Mouse (Mus musculus): ENCODE data around the gene Thap2. TPM values are rescaled to one million over a fixed set of nuclear protein-coding genes. Genes with fewer than 3 reads are reported as not detected.

Gene Thap2
- 2.6 and 3.3 TPM in 2 replicates for polyA plus RNA-seq (2012; rRNA removed)

DNA sequence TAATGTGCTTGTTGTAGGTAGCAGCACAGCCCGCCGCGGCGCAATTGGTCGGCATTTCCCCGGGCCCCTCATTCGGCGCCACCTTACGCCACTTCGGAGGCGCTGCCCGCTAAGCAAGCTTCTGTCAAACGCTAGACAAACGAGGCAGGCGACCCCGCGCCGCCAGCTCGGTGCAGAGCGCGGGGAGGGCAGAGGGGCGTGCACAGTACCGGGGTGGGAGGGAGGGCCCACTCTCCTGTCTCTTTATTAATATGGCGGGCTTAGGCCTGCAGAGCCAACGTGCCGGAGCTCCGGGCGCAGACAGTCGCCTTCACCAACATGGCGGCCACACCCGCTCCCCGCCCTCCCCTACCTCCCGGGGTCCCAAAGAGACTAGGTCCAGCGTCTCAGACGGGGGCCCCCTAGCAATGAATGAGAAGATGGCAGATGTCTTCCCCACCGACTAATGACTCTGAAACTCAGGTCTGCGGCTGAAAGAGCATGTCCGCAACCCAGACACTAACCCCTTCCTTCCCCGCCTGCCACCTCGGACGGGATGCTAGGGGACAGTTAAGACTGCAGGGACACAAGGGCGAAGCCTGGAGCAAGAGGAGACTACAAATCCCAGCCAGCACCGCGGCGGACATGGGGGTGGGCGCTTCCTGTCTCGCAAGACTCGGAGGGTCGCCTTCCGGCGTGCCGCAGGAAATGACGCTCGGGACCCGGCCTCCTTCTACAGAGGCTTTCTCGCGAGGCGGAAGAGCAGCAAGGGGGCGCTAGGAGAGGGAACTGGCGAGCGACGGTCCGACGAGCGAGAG is at the start of gene Thap2, which contains the start of gene Zfc3h1:
Gene Thap2 (minus strand): TSS at position 223 of the 797 bp plus-strand sequence.
Gene Zfc3h1 (plus strand): TSS at position 739 of the 797 bp plus-strand sequence.

DNA sequence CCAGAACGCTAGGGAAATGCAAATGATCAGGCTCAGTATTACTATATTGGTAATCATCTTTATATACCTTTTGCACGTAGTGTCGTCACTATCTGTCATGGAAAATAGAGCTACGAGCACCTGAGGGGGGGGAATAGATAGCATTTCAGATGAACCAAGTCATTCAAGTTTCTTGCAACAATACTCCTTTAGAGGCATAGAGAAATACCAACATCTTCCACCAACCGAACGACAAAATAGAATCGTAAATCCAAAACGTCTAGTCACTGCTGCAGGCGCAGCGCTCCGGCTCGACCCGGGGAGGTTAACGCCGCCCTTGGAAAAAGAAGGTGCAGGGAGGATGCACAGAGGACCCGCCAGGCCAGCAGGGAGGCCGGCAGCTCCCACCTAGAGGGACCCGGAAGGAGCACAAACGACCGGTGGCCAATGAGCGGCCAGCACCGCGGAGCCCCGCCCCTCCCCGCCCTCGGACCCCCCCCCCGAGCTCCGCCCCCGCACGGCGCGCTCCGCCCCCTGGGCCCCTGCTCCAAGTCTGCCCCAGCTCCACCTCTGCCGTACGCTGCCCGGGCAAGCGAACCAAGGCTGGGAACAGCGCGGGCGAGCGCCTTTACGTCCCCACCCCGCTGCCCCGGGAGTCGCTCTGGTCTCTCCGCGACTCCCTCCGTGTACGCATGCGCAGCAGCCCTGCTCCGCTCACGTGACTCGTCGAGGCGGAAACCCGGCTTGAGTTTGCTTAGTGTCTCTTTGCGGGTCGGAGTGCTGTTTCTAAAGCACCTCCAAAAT is 22.2 kb downstream of the Thap2 start, which contains the start of gene Tmem19:
Gene Tmem19 (minus strand): TSS at position 662 of the 783 bp plus-strand sequence.

Other genes with a start within 250 kb of the Thap2 start
- gene Tph2, start 199.4 kb downstream of the Thap2 start, polyA plus RNA-seq (2012; rRNA removed), result not detected in 2 replicates
- gene Tbc1d15, start 133.0 kb downstream of the Thap2 start, polyA plus RNA-seq (2012; rRNA removed), result 0.92 and 2.2 TPM in 2 replicates
- gene Rab21, start 68.8 kb downstream of the Thap2 start, polyA plus RNA-seq (2012; rRNA removed), result 15.5 and 17.0 TPM in 2 replicates
- gene Tmem19, start 21.9 kb downstream of the Thap2 start, polyA plus RNA-seq (2012; rRNA removed), result 5.2 and 7.1 TPM in 2 replicates
- 1.2 and 3.0 TPM in 2 replicates for gene Zfc3h1, start 516 bp upstream of the Thap2 start, polyA plus RNA-seq (2012; rRNA removed)
- gene A930009A15Rik, start 185.5 kb upstream of the Thap2 start, polyA plus RNA-seq (2012; rRNA removed), result not detected in 2 replicates
- 2.8 and 5.6 TPM in 2 replicates for gene Lgr5, start 203.3 kb upstream of the Thap2 start, polyA plus RNA-seq (2012; rRNA removed)

All from stomach, adult 2 months (tissue).